Mouse (Mus musculus) forebrain, embryonic 11.5 days (tissue): ENCODE results near the gene Nav2. TPM values are rescaled to one million over a fixed set of nuclear protein-coding genes. Genes with fewer than 3 reads are reported as not detected.

Experiments
- ATAC-seq: fragments of 200-750 bp; cut with Nextera tagmentation; replicated peaks from 2 replicates; pipeline ENCODE4 v1.8.0; 2017; ENCODE audit warnings: moderate TSS enrichment; ENCODE audit not compliant: low FRiP score
- DNase-seq: peaks from one replicate; pipeline ENCODE4 v3.0.0-alpha.2; 2017; ENCODE audit warnings: low spot score
- H3K27ac ChIP-seq: fragments of 300-500 bp; sonication (generic); 2 replicates; pipeline ENCODE4 v1.5.1; 2014; ENCODE audit warnings: low read depth, low read length
- H3K27me3 ChIP-seq: fragments of 300-500 bp; sonication (generic); 2 replicates; pipeline ENCODE4 v1.6.1; 2014; ENCODE audit warnings: mild to moderate bottlenecking, low read length, mixed read lengths; ENCODE audit not compliant: control insufficient read depth, insufficient read depth
- H3K36me3 ChIP-seq: fragments of 300-500 bp; sonication (generic); 2 replicates; pipeline ENCODE4 v1.6.1; 2014; ENCODE audit warnings: mild to moderate bottlenecking, low read length, moderate library complexity, mixed read lengths; ENCODE audit not compliant: control insufficient read depth, insufficient read depth
- H3K4me1 ChIP-seq: fragments of 300-500 bp; sonication (generic); replicated peaks from 2 replicates; pipeline ENCODE4 v1.6.1; 2014; ENCODE audit warnings: low read length, mixed read lengths; ENCODE audit not compliant: control insufficient read depth, insufficient read depth
- H3K4me2 ChIP-seq: fragments of 300-500 bp; sonication (generic); 2 replicates; pipeline ENCODE4 v1.6.1; 2014; ENCODE audit warnings: low read depth, mild to moderate bottlenecking, low read length, moderate library complexity, mixed read lengths; ENCODE audit not compliant: severe bottlenecking
- H3K4me3 ChIP-seq: fragments of 300-500 bp; sonication (generic); 2 replicates; pipeline ENCODE4 v1.5.1; 2014; ENCODE audit warnings: low read depth, low read length
- H3K9ac ChIP-seq: fragments of 300-500 bp; sonication (generic); 2 replicates; pipeline ENCODE4 v1.6.1; 2014; ENCODE audit warnings: low read length
- H3K9me3 ChIP-seq: fragments of 300-500 bp; sonication (generic); 2 replicates; pipeline ENCODE4 v1.6.1; 2016; ENCODE audit warnings: low read length, mixed read lengths; ENCODE audit not compliant: control insufficient read depth
- WGBS: fragments of 180-500 bp; shearing (Covaris S2); extraction: QIAGEN DNeasy Blood & Tissue Kit; methylation state at CpG from one replicate; pipeline ENCODE4 v1.1.7; 2014; 5-methylcytosine and 5-hydroxymethylcytosine counted together
- polyA plus RNA-seq: library from polyadenylated mRNA; unstranded; fragments of >200 nt; fragmentation: Nextera tagmentation; extraction: Ambion mirVana; gene quantifications from 2 replicates; pipeline ENCODE4 v1.2.1, GENCODE M21; 2014

Nav2 gene
- polyA plus RNA-seq, 1 experiment from 2014 or later = 7.2 TPM

GRCm38 (mm10) chr7:48894763-48895162 lies 13.8 kb upstream of the Nav2 start:
- Histone ChIP-seq H3K4me1 (peaks cover 24% of the 10 kb centered on the region), H3K36me3 (no peaks in the 10 kb centered on the region), H3K27ac (no peak overlapping the region), H3K27me3 (peaks cover 10% of the 10 kb centered on the region; the same call in 1 of the 2 replicates), H3K9ac (no peak overlapping the region), H3K4me2 (no peak overlapping the region), H3K4me3 (no peak overlapping the region), H3K9me3 (no peaks in the 10 kb centered on the region)
- 76% methylated on average over 6 of the region's 6 CpGs for WGBS
- ATAC-seq = no peak
- DNase-seq = no peak

GRCm38 (mm10) chr7:48895475-48895874 lies 13.0 kb upstream of the Nav2 start:
- Histone ChIP-seq H3K36me3 (no peaks in the 10 kb centered on the region), H3K27me3 (peaks cover 12% of the 10 kb centered on the region; the same call in 1 of the 2 replicates), H3K9ac (no peak overlapping the region), H3K4me3 (no peak overlapping the region), H3K4me1 (peaks cover 22% of the 10 kb centered on the region), H3K27ac (no peak overlapping the region), H3K9me3 (no peaks in the 10 kb centered on the region), H3K4me2 (no peak overlapping the region)
- no peak for DNase-seq
- WGBS = 93% methylated on average over 4 of the region's 4 CpGs
- no peak for ATAC-seq

GRCm38 (mm10) chr7:48896051-48896450 lies 12.5 kb upstream of the Nav2 start:
- WGBS = 89% methylated on average over 4 of the region's 4 CpGs
- Histone ChIP-seq H3K9ac (no peak overlapping the region), H3K4me3 (no peak overlapping the region), H3K4me2 (no peak overlapping the region), H3K9me3 (no peaks in the 10 kb centered on the region), H3K4me1 (peaks cover 18% of the 10 kb centered on the region), H3K27ac (no peak overlapping the region), H3K36me3 (no peaks in the 10 kb centered on the region), H3K27me3 (peaks cover 12% of the 10 kb centered on the region; the same call in 1 of the 2 replicates)
- no peak for DNase-seq
- no peak for ATAC-seq

GRCm38 (mm10) chr7:48897539-48898163 lies 10.9 kb upstream of the Nav2 start:
- peak overlapping the region; percentile 41; the same call in 1 of the 2 replicates for H3K27ac ChIP-seq
- H3K9ac ChIP-seq = no peak overlapping the region; the same call in 1 of the 2 replicates
- 31% methylated on average over 24 of the region's 24 CpGs for WGBS
- no peaks in the 10 kb centered on the region for H3K9me3 ChIP-seq
- H3K27me3 ChIP-seq = peaks cover 12% of the 10 kb centered on the region; the same call in 1 of the 2 replicates
- H3K4me3 ChIP-seq = no peak overlapping the region
- peak overlapping the region; percentile 22; the same call in 1 of the 2 replicates for H3K4me2 ChIP-seq
- DNase-seq (no peak), ATAC-seq (no peak)
- no peaks in the 10 kb centered on the region for H3K36me3 ChIP-seq
- peaks cover 16% of the 10 kb centered on the region for H3K4me1 ChIP-seq

GRCm38 (mm10) chr7:48898416-48898815 lies 10.1 kb upstream of the Nav2 start:
- H3K4me1 ChIP-seq = peaks cover 16% of the 10 kb centered on the region
- no peak overlapping the region for H3K4me2 ChIP-seq
- peaks cover 11% of the 10 kb centered on the region; the same call in 1 of the 2 replicates for H3K27me3 ChIP-seq
- WGBS = 72% methylated on average over 9 of the region's 9 CpGs
- no peak overlapping the region for H3K9ac ChIP-seq
- H3K27ac ChIP-seq = no peak overlapping the region
- H3K9me3 ChIP-seq = no peaks in the 10 kb centered on the region
- no peak for DNase-seq
- H3K4me3 ChIP-seq = no peak overlapping the region
- ATAC-seq = no peak
- no peaks in the 10 kb centered on the region for H3K36me3 ChIP-seq

GRCm38 (mm10) chr7:48900408-48901167 lies 7.9 kb upstream of the Nav2 start:
- no peaks in the 10 kb centered on the region for H3K36me3 ChIP-seq
- ATAC-seq (no peak), DNase-seq (no peak)
- H3K27ac ChIP-seq = no peak overlapping the region
- H3K9me3 ChIP-seq = no peaks in the 10 kb centered on the region
- 78% methylated on average over 8 of the region's 8 CpGs for WGBS
- H3K4me1 ChIP-seq = peaks cover 16% of the 10 kb centered on the region
- H3K4me3 ChIP-seq = no peak overlapping the region
- no peak overlapping the region for H3K9ac ChIP-seq
- H3K4me2 ChIP-seq = no peak overlapping the region
- H3K27me3 ChIP-seq = peaks cover 9% of the 10 kb centered on the region; the same call in 1 of the 2 replicates

- Histone ChIP-seq H3K27ac (no peak overlapping the region), H3K36me3 (no peaks in the 10 kb centered on the region), H3K9ac (no peak overlapping the region), H3K4me3 (no peak overlapping the region), H3K4me1 (peaks cover 10% of the 10 kb centered on the region), H3K9me3 (no peaks in the 10 kb centered on the region), H3K27me3 (peaks cover 8% of the 10 kb centered on the region; the same call in 1 of the 2 replicates), H3K4me2 (no peak overlapping the region)
- ATAC-seq (peak; percentile 67), DNase-seq (no peak)
- 13% methylated on average over 2 of the region's 2 CpGs for WGBS
Observed at GRCm38 (mm10) chr7:48902454-48902853, 6.1 kb upstream of the Nav2 start.

GRCm38 (mm10) chr7:48909342-48909671 lies 791 bp downstream of the Nav2 start:
- WGBS = 63% methylated on average over 4 of the region's 4 CpGs
- Histone ChIP-seq H3K4me2 (no peak overlapping the region), H3K9me3 (no peaks in the 10 kb centered on the region), H3K4me1 (no peaks in the 10 kb centered on the region; the same call in 1 of the 2 replicates), H3K36me3 (no peaks in the 10 kb centered on the region), H3K27me3 (no peaks in the 10 kb centered on the region; the same call in 1 of the 2 replicates), H3K27ac (no peak overlapping the region), H3K9ac (no peak overlapping the region), H3K4me3 (no peak overlapping the region)
- DNase-seq (no peak), ATAC-seq (no peak)
